Mouse (Mus musculus) brain, embryonic 14.5 days (tissue): ENCODE measurements at regions not wholly inside any gene's neighbourhood (a gene's known extent, or its start where the extent isn't known, plus 50 kb on each side); places are given as distances from the start of the nearest gene placed in this dataset.

ENCODE experiments used
- CTCF ChIP-seq: fragments of 200-500 bp; IDR thresholded peaks from 2 replicates; pipeline ENCODE4 v1.5.1; 2012; ENCODE audit warnings: inconsistent platforms, mild to moderate bottlenecking, moderate library complexity, borderline replicate concordance; ENCODE audit not compliant: insufficient read depth, insufficient read length; ENCODE audit errors: extremely low read depth
- POLR2A ChIP-seq: fragments of 200-500 bp; IDR thresholded peaks from 2 replicates; pipeline ENCODE4 v1.6.1; 2012; ENCODE audit warnings: mild to moderate bottlenecking, inconsistent platforms, borderline replicate concordance; ENCODE audit not compliant: poor library complexity, insufficient read depth, insufficient read length, severe bottlenecking; ENCODE audit errors: extremely low read depth

DNA sequence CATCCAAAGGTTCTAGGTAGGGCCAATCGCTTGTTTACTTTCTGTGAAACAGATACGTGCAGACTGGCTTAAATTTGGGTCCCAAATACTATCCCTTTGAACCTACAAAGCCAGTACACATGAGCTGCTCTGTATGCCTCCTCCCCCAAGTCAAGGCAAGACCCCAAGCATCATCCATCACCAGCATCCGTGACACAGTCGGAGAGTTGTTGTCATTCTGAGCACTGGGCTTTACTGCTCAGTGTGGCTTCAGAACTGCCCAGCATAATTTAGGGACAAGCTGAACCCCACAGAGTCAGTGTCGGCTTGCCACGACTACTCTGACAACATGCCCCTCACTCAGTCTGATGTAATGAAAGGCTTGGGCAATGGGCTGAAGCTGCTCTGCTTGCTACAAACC is 70.1 kb downstream of the Otx2 start:
- TF ChIP-seq POLR2A = no peak
- TF ChIP-seq CTCF = no peak
